Mouse (Mus musculus): ENCODE data around the gene Pgk1.
"Not testable (repeated sequence)": the region's sequence is repeated elsewhere in the genome, so short reads cannot be mapped to it uniquely, and the experiment has no call there.

Pgk1 gene

GRCm38 (mm10) chrX:106186713-106187649 is at the start of gene Pgk1:
Pgk1 (plus strand) TSS chrX:106187100.
- peak; percentile 54 for DNase-seq (ENCODE audit: extremely low spot score, low read depth, low spot score)

- no peak for DNase-seq (ENCODE audit: extremely low spot score, low read depth, low spot score)
Measured at GRCm38 (mm10) chrX:106139309-106140070, 47.4 kb upstream of the Pgk1 start.

- no peak for DNase-seq (ENCODE audit: extremely low spot score, low read depth, low spot score)
Measured at GRCm38 (mm10) chrX:106142936-106143335, 44.0 kb upstream of the Pgk1 start, which contains the start of gene Tlr13. Tlr13 (plus strand) TSS chrX:106143204.

- DNase-seq (ENCODE audit: extremely low spot score, low read depth, low spot score) = no peak
Measured at GRCm38 (mm10) chrX:106148185-106148584, 38.7 kb upstream of the Pgk1 start.

- DNase-seq (ENCODE audit: extremely low spot score, low read depth, low spot score) = no peak
Measured at GRCm38 (mm10) chrX:106149460-106149859, 37.4 kb upstream of the Pgk1 start.

- no peak for DNase-seq (ENCODE audit: extremely low spot score, low read depth, low spot score)
Measured at GRCm38 (mm10) chrX:106154180-106154586, 32.7 kb upstream of the Pgk1 start.

GRCm38 (mm10) chrX:106155892-106156291 is 31.0 kb upstream of the Pgk1 start:
- no peak for DNase-seq (ENCODE audit: extremely low spot score, low read depth, low spot score)

GRCm38 (mm10) chrX:106163995-106164394 is 22.9 kb upstream of the Pgk1 start:
- DNase-seq (ENCODE audit: extremely low spot score, low read depth, low spot score) = no peak

- DNase-seq (ENCODE audit: extremely low spot score, low read depth, low spot score) = no peak
Measured at GRCm38 (mm10) chrX:106164555-106164954, 22.3 kb upstream of the Pgk1 start.

GRCm38 (mm10) chrX:106165089-106165488 is 21.8 kb upstream of the Pgk1 start:
- DNase-seq (ENCODE audit: extremely low spot score, low read depth, low spot score) = no peak

- DNase-seq (ENCODE audit: extremely low spot score, low read depth, low spot score) = peak; percentile 70
Measured at GRCm38 (mm10) chrX:106171106-106171852, 15.6 kb upstream of the Pgk1 start.

- DNase-seq (ENCODE audit: extremely low spot score, low read depth, low spot score) = no peak
Measured at GRCm38 (mm10) chrX:106171853-106172154, 15.1 kb upstream of the Pgk1 start.

- no peak for DNase-seq (ENCODE audit: extremely low spot score, low read depth, low spot score)
Measured at GRCm38 (mm10) chrX:106176331-106176730, 10.6 kb upstream of the Pgk1 start.

GRCm38 (mm10) chrX:106184279-106184678 is 2.6 kb upstream of the Pgk1 start:
- DNase-seq (ENCODE audit: extremely low spot score, low read depth, low spot score) = no peak

- peak; percentile 30 for DNase-seq (ENCODE audit: extremely low spot score, low read depth, low spot score)
Measured at GRCm38 (mm10) chrX:106185706-106186105, 1.2 kb upstream of the Pgk1 start.

GRCm38 (mm10) chrX:106187737-106188136 is 837 bp downstream of the Pgk1 start:
- no peak for DNase-seq (ENCODE audit: extremely low spot score, low read depth, low spot score)

- no peak for DNase-seq (ENCODE audit: extremely low spot score, low read depth, low spot score)
Measured at GRCm38 (mm10) chrX:106189356-106189755, 2.5 kb downstream of the Pgk1 start.

- DNase-seq (ENCODE audit: extremely low spot score, low read depth, low spot score) = no peak
Measured at GRCm38 (mm10) chrX:106190091-106190490, 3.2 kb downstream of the Pgk1 start.

GRCm38 (mm10) chrX:106194361-106194760 is 7.5 kb downstream of the Pgk1 start:
- DNase-seq (ENCODE audit: extremely low spot score, low read depth, low spot score) = not testable (repeated sequence)

GRCm38 (mm10) chrX:106197308-106197707 is 10.4 kb downstream of the Pgk1 start:
- no peak for DNase-seq (ENCODE audit: extremely low spot score, low read depth, low spot score)

GRCm38 (mm10) chrX:106198904-106199303 is 12.0 kb downstream of the Pgk1 start:
- no peak for DNase-seq (ENCODE audit: extremely low spot score, low read depth, low spot score)
